Mouse (Mus musculus): ENCODE data around the gene Ugt1a7c.

Gene Ugt1a7c

GRCm38 (mm10) chr1:88235046-88235893 lies 140.4 kb downstream of the Ugt1a7c start:
- DNase-seq (ENCODE audit: inconsistent age in 2 of 2, low spot score in 1 of 2): no peak

GRCm38 (mm10) chr1:88235894-88236415 lies 141.1 kb downstream of the Ugt1a7c start:
- no peak for DNase-seq (ENCODE audit: inconsistent age in 2 of 2, low spot score in 1 of 2)

DNA sequence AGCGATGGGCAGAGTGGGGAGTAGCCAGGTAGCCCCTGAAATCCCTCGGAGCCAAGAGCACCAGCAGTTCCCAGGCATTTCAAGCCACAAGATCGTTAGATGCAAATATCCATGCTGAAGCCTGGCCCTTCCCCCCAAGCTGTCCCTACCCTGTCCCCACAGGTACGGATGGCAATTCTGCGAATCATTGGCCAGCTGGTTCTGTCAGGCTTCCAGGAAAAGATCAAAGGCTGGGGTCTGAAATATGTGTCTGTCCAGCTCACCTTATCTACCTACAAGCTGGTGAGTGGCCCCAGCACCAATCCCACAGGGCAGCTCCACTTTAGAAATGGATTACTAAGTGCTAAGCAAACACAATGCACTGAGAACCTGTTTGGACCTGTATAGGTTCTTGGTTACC lies 142.4 kb downstream of the Ugt1a7c start:
- DNase-seq (ENCODE audit: inconsistent age in 2 of 2, low spot score in 1 of 2): no peak

DNA sequence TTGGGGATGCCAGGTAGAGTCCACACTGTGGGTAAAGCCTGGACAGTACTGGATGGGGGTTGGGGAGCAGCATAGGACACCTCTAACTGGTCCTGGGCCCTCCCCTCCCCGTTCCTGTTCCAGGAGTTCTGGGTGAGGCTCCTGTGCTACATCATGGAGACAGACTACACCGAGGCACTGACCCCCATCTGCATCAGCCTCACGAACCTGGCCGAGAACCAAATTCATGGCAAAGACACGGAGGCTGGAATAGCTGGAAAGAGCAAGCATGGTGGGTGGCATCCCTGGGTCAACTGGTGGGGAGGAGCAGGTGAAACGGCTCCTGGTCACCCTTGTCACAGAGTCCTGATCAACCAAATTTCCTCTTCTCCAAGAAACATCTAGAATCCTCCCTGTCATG lies 143.9 kb downstream of the Ugt1a7c start:
- DNase-seq (ENCODE audit: inconsistent age in 2 of 2, low spot score in 1 of 2): no peak

DNA sequence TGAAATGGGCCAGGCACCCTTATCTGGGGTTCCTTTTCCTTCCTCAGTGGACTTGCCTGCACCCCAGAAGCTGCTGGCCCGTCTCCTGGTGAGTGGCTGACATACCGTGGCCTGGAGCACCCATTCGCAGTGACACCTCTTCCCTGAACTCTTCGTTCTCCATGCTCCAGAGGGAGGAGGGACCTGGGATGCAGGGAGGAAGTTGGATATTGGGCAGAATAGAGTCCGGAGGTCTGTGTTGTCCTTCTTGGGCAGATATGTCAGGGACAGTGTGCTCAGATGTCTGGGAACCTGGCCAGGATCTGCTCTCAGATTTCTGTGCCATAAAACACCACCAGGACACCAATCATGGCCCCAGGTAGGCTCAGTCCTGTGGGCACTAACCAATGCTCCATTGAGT lies 145.2 kb downstream of the Ugt1a7c start:
- peak; percentile 69 to 82 for DNase-seq (ENCODE audit: inconsistent age in 2 of 2, low spot score in 1 of 2)

- no peak for DNase-seq (ENCODE audit: inconsistent age in 2 of 2, low spot score in 1 of 2)
Observed at GRCm38 (mm10) chr1:88240579-88240978, 145.7 kb downstream of the Ugt1a7c start.

DNA sequence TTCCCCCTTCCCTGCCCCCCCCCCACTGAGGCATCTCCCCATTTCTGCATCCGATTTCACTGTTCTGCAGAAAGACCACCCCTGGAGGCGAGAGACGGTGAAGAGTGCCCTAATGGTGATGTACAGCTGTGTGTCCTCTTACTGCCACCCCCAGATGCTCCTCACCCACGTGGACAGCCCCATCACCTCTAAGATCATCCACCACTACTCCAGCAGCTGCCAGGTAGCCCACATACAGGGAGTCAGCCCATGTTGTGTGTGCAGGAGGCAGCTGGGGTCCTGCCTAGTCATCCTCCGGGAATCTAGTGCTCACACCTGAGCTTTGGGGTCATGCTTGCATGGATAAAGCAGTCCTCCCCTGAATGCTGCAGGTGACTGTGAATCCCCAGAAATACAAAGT lies 149.0 kb downstream of the Ugt1a7c start:
- no peak for DNase-seq (ENCODE audit: inconsistent age in 2 of 2, low spot score in 1 of 2)

GRCm38 (mm10) chr1:88245881-88246280 lies 151.0 kb downstream of the Ugt1a7c start:
- DNase-seq (ENCODE audit: inconsistent age in 2 of 2, low spot score in 1 of 2): no peak

GRCm38 (mm10) chr1:88246386-88246785 lies 151.5 kb downstream of the Ugt1a7c start:
- DNase-seq (ENCODE audit: inconsistent age in 2 of 2, low spot score in 1 of 2): no peak

DNA sequence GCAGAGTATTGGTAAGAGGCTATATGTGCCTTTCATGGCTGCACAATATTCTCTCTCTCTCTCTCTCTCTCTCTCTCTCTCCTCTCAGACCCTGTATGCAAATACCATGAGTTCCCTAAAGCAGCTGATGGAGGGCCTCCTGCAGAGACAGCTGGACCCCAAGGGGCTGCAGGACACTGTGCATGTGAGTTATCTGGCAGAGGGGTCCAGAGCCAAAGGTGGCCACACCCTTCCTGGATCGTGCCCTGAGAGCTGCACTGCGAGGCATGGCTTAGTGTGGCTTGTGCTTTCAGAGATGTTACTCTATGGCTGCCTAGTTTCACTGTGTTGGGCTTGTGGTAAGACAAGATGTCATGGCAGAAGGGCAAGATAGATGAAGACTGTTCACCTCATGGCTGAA lies 152.8 kb downstream of the Ugt1a7c start:
- DNase-seq (ENCODE audit: inconsistent age in 2 of 2, low spot score in 1 of 2): no peak

- no peak for DNase-seq (ENCODE audit: inconsistent age in 2 of 2, low spot score in 1 of 2)
Observed at GRCm38 (mm10) chr1:88248658-88249057, 153.8 kb downstream of the Ugt1a7c start.

- no peak for DNase-seq (ENCODE audit: inconsistent age in 2 of 2, low spot score in 1 of 2)
Observed at GRCm38 (mm10) chr1:88249596-88249995, 154.7 kb downstream of the Ugt1a7c start.

DNA sequence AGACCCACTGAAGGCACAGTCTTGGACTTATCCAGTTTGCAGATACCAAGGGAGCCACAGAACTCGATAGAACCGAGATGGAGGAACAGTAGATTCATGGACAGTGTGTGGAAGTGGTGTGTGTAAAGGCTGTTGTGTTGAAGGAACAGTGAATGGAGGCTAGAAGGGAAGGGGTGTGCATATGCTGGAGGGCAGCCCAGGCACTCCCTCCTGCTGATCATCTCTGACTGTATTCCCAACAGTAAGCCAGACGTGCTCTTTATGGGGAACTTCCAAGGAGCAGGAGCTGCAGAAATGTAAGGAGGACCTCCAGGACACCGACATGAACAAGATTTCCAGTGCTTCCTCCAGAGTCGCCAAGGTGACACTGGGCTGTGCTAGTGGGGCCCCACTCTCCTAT lies 155.2 kb downstream of the Ugt1a7c start:
- no peak for DNase-seq (ENCODE audit: inconsistent age in 2 of 2, low spot score in 1 of 2)

DNA sequence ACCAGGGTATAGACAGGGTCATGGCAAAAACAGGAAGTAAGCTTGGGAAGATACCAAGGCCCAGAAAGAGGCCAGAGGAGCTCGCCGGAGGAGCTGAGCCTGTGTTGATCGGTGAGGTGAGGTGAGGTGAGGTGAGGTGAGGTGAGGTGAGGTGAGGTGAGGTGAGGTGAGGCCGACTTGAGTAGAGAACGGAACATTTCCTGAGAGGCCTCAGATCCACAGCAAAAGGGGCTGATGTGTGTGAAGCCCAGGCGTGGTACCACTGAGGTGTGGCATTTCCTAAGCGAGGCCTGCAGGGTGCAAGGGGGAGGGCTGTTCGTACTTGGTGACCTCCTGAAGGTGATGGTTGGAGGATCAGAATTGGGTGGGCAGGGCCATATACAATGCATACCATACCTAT lies 158.2 kb downstream of the Ugt1a7c start:
- DNase-seq (ENCODE audit: inconsistent age in 2 of 2, low spot score in 1 of 2): no peak

- DNase-seq (ENCODE audit: inconsistent age in 2 of 2, low spot score in 1 of 2): no peak
Observed at GRCm38 (mm10) chr1:88253540-88253939, 158.7 kb downstream of the Ugt1a7c start.

GRCm38 (mm10) chr1:88254793-88255465 lies 160.1 kb downstream of the Ugt1a7c start:
- DNase-seq (ENCODE audit: inconsistent age in 2 of 2, low spot score in 1 of 2): peak in 1 of 2 experiments; percentile 31

GRCm38 (mm10) chr1:88255466-88255857 lies 160.6 kb downstream of the Ugt1a7c start:
- no peak for DNase-seq (ENCODE audit: inconsistent age in 2 of 2, low spot score in 1 of 2)

DNA sequence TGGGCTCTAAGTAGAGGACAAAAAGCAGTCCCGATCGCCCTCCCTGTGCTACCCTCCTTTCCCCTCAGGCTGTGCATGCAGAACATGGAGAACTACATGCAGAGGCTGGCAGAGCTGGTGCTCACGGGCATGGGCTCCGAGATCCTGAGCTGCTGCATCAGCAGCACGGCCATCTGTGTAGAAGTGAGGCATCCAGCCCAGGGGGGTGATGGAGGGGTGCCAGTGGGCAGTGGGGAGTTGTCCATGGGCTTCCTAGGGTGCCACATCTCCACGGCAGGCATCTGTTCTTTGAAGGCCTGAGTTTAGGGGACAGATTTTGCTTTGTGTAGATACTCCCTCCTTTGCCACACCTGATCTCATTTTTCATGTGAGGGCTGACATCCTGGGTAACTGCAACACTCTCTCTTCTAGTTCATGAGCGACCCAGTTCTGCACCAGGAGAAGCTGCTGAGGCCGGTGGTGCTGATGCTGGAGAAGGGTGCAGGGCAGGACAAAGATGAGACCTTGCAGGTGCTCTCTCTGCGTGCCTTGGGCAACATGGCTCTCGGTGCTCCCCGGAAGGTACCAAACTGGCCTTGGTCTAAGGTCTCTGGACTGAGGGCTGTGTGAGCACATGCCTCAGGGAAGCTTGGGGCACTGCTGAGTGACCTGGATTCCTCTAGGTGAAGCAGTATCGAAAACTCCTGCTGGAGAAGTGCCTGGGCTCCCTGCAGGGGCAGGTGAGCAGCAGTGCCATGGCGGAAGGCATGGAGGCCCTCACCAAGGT lies 161.3 kb downstream of the Ugt1a7c start:
- no peak for DNase-seq (ENCODE audit: inconsistent age in 2 of 2, low spot score in 1 of 2)

DNA sequence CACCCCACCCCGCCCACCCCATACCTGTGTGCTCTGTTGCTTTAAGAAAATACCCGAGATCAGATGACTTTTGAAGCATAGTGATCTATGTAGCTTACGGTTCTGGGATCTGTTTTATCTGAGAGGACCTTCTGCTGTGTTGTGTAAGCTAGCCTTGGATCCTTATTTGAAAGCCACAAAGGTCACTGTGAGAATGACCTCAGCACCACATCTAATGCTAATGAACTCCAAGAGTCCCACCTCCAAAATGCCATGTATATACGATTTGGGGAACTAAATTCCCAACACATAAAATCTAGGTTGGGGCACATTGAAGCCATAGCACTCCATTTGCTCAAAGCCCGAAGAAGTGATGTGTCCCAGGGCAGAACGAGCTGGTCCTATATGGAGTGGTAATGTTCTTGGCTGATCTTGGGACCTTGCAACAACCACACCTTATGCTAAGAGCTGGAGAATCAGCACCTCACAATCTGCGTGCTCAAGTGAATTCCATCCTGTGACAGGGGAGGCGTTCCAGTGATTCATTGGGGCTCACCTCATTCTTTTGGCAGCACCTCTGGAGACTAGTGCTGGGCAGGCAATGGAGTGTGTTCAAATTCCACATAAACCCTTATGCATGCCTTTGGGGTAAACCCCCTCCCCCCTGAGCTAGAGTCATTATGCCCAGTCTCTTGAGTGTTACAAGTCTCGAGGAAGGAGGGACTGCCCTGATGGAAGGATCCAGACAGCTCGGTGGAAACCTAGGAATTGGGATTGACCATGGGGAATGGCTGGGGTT lies 162.2 kb downstream of the Ugt1a7c start:
- DNase-seq (ENCODE audit: inconsistent age in 2 of 2, low spot score in 1 of 2): peak in 1 of 2 experiments; percentile 72

- DNase-seq (ENCODE audit: inconsistent age in 2 of 2, low spot score in 1 of 2): peak in 1 of 2 experiments; percentile 60
Observed at GRCm38 (mm10) chr1:88257681-88258080, 162.8 kb downstream of the Ugt1a7c start.

DNA sequence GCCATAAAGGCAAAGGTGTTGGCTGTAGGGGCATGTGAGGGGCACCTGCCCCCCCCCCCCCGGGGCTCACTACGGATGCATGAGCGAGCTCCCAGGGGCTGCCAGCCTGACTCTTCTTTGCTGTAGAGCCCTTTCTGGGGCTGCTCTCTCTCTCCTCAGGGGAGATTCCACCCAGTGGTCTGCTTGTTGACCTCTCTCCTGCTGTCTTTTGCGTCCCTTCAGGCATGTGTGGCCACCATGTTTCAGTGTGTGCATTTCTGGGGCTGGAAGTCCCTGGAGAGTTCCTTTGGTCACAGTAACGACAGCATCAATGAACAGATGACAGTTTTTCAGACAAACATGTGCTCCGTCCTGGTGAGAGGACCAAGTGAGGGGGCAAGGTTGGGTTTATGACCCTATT lies 163.5 kb downstream of the Ugt1a7c start:
- DNase-seq (ENCODE audit: inconsistent age in 2 of 2, low spot score in 1 of 2): peak in 1 of 2 experiments; percentile 54

Data from adrenal gland, adult (tissue).